Mouse (Mus musculus): Measurements from ENCODE around the gene Fgd5. TPM values are rescaled to one million over a fixed set of nuclear protein-coding genes. Genes with fewer than 3 reads are reported as not detected.
A peak's percentile ranks its signal among the peaks of the same experiment; 100 is the strongest.

The Fgd5 gene
- polyA plus RNA-seq, 1 experiment from 2014 or later: 6.9 TPM

- ATAC-seq (replicated peaks): no peak
Observed at GRCm38 (mm10) chr6:92012413-92012812, 33.7 kb downstream of the Fgd5 start.

GRCm38 (mm10) chr6:92013035-92013434, 34.4 kb downstream of the Fgd5 start:
- Histone ChIP-seq H3K4me2 (replicated peaks) (no peak overlapping the region), H3K27me3 (no peaks in the 10 kb centered on the region), H3K4me3 (no peak overlapping the region), H3K36me3 (no peaks in the 10 kb centered on the region), H3K9ac (replicated peaks) (no peak overlapping the region), H3K27ac (replicated peaks) (no peak overlapping the region), H3K9me3 (no peaks in the 10 kb centered on the region), H3K4me1 (peaks cover 12% of the 10 kb centered on the region)
- no peak for ATAC-seq (replicated peaks)
- WGBS: 93% methylated on average over 6 of the region's 6 CpGs

More at GRCm38 (mm10) chr6:92012413-92012812, 33.7 kb downstream of the Fgd5 start:
- WGBS: 90% methylated on average over 5 of the region's 5 CpGs
- H3K4me3 ChIP-seq: no peak overlapping the region
- H3K27ac ChIP-seq (replicated peaks): no peak overlapping the region
- H3K9ac ChIP-seq (replicated peaks): no peak overlapping the region
- no peak overlapping the region for H3K4me2 ChIP-seq (replicated peaks)
- H3K4me1 ChIP-seq: peaks cover 12% of the 10 kb centered on the region
- no peaks in the 10 kb centered on the region for H3K36me3 ChIP-seq
- no peaks in the 10 kb centered on the region for H3K27me3 ChIP-seq
- no peaks in the 10 kb centered on the region for H3K9me3 ChIP-seq

DNA sequence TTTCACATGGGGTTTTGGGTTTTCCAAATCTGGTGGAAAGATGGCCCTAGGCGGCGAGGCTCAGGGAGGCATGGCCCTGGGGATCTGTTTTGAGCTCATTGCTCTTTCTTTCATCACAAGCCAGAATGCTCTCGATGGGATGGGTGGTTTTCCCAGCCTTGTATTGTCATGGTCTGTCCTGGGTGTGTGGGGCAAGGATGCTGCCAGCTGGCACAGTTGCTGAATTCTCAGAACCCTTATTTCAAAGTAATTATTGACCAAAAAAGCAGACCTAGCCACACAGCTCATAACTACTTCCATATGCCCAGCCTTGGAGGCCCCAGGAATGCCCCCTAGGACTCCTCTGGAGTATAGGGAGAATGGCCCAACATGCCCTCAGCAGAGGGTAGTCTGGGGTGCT, 34.9 kb downstream of the Fgd5 start:
- H3K4me3 ChIP-seq: no peak overlapping the region
- no peak overlapping the region for H3K27ac ChIP-seq (replicated peaks)
- no peak overlapping the region for H3K4me2 ChIP-seq (replicated peaks)
- H3K9ac ChIP-seq (replicated peaks): no peak overlapping the region
- H3K4me1 ChIP-seq: peaks cover 12% of the 10 kb centered on the region
- no peaks in the 10 kb centered on the region for H3K36me3 ChIP-seq
- no peaks in the 10 kb centered on the region for H3K27me3 ChIP-seq
- no peak for ATAC-seq (replicated peaks)
- 61% methylated on average over 3 of the region's 3 CpGs for WGBS
- H3K9me3 ChIP-seq: no peaks in the 10 kb centered on the region

GRCm38 (mm10) chr6:92014936-92015335, 36.3 kb downstream of the Fgd5 start:
- no peak for ATAC-seq (replicated peaks)
- WGBS: 86% methylated on average over 7 of the region's 7 CpGs
- Histone ChIP-seq H3K36me3 (no peaks in the 10 kb centered on the region), H3K9me3 (no peaks in the 10 kb centered on the region), H3K9ac (replicated peaks) (no peak overlapping the region), H3K4me3 (no peak overlapping the region), H3K27me3 (no peaks in the 10 kb centered on the region), H3K27ac (replicated peaks) (no peak overlapping the region), H3K4me1 (peaks cover 12% of the 10 kb centered on the region), H3K4me2 (replicated peaks) (no peak overlapping the region)

DNA sequence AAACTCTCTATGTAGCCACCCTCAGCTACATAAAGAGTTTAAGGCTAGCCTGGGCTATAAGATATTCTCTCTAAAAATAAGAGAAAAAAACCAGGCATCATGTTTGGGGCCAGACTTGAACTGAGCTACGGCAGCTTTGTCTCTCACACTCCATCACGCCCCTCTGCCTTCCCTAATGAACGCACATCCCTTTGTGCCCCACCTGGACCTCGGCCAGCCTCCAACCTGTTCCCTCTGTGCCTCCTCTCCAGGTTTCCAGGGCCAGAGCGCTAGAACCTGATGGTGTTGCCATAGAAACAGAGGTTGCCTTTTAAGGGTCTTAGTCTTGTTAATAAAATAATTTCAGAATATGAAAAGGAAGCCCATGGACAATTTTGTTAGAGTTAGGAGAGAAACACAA, 37.2 kb downstream of the Fgd5 start:
- Histone ChIP-seq H3K27me3 (no peaks in the 10 kb centered on the region), H3K9me3 (no peaks in the 10 kb centered on the region), H3K27ac (replicated peaks) (no peak overlapping the region), H3K9ac (replicated peaks) (no peak overlapping the region), H3K4me3 (no peak overlapping the region), H3K36me3 (no peaks in the 10 kb centered on the region), H3K4me2 (replicated peaks) (no peak overlapping the region), H3K4me1 (peaks cover 12% of the 10 kb centered on the region)
- WGBS: 24% methylated on average over 5 of the region's 5 CpGs
- no peak for ATAC-seq (replicated peaks)

GRCm38 (mm10) chr6:92016738-92017137, 38.1 kb downstream of the Fgd5 start:
- H3K27ac ChIP-seq (replicated peaks): no peak overlapping the region
- no peaks in the 10 kb centered on the region for H3K36me3 ChIP-seq
- WGBS: 67% methylated on average over 6 of the region's 6 CpGs
- H3K4me1 ChIP-seq: peaks cover 12% of the 10 kb centered on the region
- no peak overlapping the region for H3K9ac ChIP-seq (replicated peaks)
- H3K4me3 ChIP-seq: no peak overlapping the region
- H3K27me3 ChIP-seq: no peaks in the 10 kb centered on the region
- no peaks in the 10 kb centered on the region for H3K9me3 ChIP-seq
- H3K4me2 ChIP-seq (replicated peaks): no peak overlapping the region
- 0 out of 2 replicates have a peak, but pooled peaks have one; percentile 41 for ATAC-seq (replicated peaks)

DNA sequence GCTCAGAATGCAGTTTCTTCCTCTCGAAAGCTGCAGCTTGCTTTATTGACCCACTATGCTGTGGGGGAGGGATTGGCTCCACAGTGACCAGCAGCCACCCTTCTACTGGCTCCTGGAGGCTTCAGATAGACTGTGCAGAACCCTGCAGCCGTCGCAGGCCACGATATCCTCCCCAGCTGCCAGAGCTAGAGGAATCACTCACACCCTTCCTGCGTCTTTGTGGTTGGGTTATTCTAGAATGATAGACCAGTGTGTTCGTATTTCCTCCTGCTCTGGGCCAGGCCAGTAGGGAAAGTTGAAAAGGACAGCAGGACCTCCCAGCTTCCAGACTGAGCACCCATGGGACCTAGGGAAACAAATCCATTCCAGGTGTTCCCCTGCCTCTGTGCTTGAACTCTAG, 39.7 kb downstream of the Fgd5 start:
- Histone ChIP-seq H3K4me3 (no peak overlapping the region), H3K9me3 (no peaks in the 10 kb centered on the region), H3K9ac (replicated peaks) (no peak overlapping the region), H3K36me3 (no peaks in the 10 kb centered on the region), H3K4me2 (replicated peaks) (no peak overlapping the region), H3K27me3 (no peaks in the 10 kb centered on the region), H3K4me1 (peaks cover 12% of the 10 kb centered on the region), H3K27ac (replicated peaks) (no peak overlapping the region)
- 87% methylated on average over 6 of the region's 6 CpGs for WGBS
- ATAC-seq (replicated peaks): no peak

DNA sequence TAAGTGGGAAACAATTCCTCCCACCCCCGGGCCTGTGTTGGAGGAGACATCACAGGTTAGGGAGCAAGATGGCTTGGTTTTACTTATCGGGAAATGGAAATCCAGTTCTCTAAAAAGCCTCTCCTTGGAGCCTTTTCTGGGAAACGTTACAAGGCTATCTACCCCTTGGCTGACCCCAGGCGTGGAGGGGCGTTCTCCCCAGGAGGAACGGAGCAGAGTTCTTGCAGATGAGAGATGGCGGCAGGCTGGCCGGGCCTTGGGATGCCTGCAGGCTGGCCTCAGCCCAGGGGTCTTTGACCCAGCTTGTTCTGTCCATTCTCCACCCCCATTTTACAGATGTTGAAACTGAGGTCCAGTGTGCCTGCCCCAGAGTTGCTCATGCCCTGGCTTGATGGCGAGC, 42.4 kb downstream of the Fgd5 start:
- Histone ChIP-seq H3K27me3 (no peaks in the 10 kb centered on the region), H3K4me2 (replicated peaks) (no peak overlapping the region), H3K36me3 (no peaks in the 10 kb centered on the region), H3K4me1 (peaks cover 9% of the 10 kb centered on the region), H3K27ac (replicated peaks) (no peak overlapping the region), H3K9me3 (no peaks in the 10 kb centered on the region), H3K9ac (replicated peaks) (no peak overlapping the region), H3K4me3 (no peak overlapping the region)
- no peak for ATAC-seq (replicated peaks)
- WGBS: 91% methylated on average over 9 of the region's 9 CpGs

DNA sequence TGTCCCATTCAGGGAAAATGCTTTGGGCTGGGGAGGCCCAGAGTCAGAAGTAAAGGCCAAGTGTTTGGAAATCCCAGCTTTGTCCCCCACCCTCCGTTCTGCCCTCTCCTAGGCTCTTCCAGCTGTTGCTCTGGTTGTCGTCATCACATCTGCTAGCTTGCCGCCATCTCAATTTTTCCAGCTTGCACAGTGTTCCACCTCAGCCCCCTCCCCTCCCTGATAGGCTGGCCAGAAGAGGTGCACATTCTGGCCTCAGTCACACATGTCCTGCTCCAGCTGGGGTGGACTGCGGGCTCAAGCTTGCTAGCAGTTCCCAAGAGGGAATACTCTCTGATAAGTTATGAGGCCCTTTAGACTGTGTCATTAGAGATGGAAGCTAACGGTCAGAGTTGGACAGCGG, 42.8 kb downstream of the Fgd5 start:
- Histone ChIP-seq H3K9me3 (no peaks in the 10 kb centered on the region), H3K4me2 (replicated peaks) (no peak overlapping the region), H3K4me3 (no peak overlapping the region), H3K27ac (replicated peaks) (no peak overlapping the region), H3K36me3 (no peaks in the 10 kb centered on the region), H3K4me1 (peaks cover 4% of the 10 kb centered on the region), H3K27me3 (no peaks in the 10 kb centered on the region), H3K9ac (replicated peaks) (no peak overlapping the region)
- ATAC-seq (replicated peaks): no peak
- 90% methylated on average over 6 of the region's 6 CpGs for WGBS

- H3K4me1 ChIP-seq: no peaks in the 10 kb centered on the region
- no peak overlapping the region for H3K9ac ChIP-seq (replicated peaks)
- H3K4me3 ChIP-seq: no peak overlapping the region
- H3K36me3 ChIP-seq: no peaks in the 10 kb centered on the region
- H3K4me2 ChIP-seq (replicated peaks): no peak overlapping the region
- WGBS: 50% methylated on average over 1 of the region's 1 CpGs
- H3K27ac ChIP-seq (replicated peaks): no peak overlapping the region
- no peaks in the 10 kb centered on the region for H3K27me3 ChIP-seq
- no peaks in the 10 kb centered on the region for H3K9me3 ChIP-seq
- no peak for ATAC-seq (replicated peaks)
Observed at GRCm38 (mm10) chr6:92025252-92025651, 46.6 kb downstream of the Fgd5 start.

DNA sequence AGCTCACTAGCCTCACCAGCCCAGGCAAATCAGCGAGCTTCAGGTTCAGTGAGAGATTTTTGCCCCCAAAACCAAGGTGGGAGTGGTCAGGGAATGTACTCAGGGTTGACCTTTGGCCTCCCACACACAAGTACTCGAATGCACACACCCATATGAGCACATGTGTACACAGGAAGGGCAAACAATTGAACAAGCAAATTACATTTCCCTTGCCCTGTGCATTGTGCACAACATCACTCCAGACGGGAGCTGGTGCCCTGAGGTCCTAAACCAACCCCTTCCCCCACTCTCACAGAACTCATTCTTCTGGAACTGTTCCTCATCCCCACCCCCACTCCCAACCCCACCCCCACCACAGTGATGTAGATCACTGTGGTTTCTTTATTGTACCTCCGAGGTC, 48.7 kb downstream of the Fgd5 start:
- WGBS: 85% methylated on average over 4 of the region's 4 CpGs
- Histone ChIP-seq H3K36me3 (no peaks in the 10 kb centered on the region), H3K9me3 (no peaks in the 10 kb centered on the region), H3K4me2 (replicated peaks) (no peak overlapping the region), H3K27ac (replicated peaks) (no peak overlapping the region), H3K4me3 (no peak overlapping the region), H3K27me3 (no peaks in the 10 kb centered on the region), H3K4me1 (no peaks in the 10 kb centered on the region), H3K9ac (replicated peaks) (no peak overlapping the region)
- ATAC-seq (replicated peaks): no peak

DNA sequence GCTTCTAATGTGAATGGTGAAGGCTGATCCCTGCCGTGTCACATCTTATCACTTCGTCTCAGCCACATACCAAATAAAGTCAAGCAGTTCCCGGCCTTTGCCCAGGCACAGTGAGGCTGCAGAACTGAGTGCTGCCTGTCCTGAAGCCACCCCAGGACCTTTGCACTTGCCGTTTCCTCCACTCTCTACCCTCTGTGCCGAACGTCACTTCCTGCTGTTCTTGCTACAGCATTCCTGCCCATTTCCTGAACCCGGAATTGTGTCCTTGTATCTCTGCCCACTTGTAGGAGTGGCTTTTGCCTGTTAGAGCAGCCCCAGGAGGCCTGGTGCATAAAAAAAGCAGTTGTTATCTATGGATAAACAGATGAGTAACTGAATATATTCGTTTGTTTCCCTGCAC, 52.0 kb downstream of the Fgd5 start:
- no peaks in the 10 kb centered on the region for H3K4me1 ChIP-seq
- 83% methylated on average over 8 of the region's 8 CpGs for WGBS
- no peak overlapping the region for H3K4me3 ChIP-seq
- H3K27ac ChIP-seq (replicated peaks): no peak overlapping the region
- H3K27me3 ChIP-seq: no peaks in the 10 kb centered on the region
- no peaks in the 10 kb centered on the region for H3K36me3 ChIP-seq
- no peaks in the 10 kb centered on the region for H3K9me3 ChIP-seq
- no peak for ATAC-seq (replicated peaks)
- no peak overlapping the region for H3K9ac ChIP-seq (replicated peaks)
- H3K4me2 ChIP-seq (replicated peaks): no peak overlapping the region

DNA sequence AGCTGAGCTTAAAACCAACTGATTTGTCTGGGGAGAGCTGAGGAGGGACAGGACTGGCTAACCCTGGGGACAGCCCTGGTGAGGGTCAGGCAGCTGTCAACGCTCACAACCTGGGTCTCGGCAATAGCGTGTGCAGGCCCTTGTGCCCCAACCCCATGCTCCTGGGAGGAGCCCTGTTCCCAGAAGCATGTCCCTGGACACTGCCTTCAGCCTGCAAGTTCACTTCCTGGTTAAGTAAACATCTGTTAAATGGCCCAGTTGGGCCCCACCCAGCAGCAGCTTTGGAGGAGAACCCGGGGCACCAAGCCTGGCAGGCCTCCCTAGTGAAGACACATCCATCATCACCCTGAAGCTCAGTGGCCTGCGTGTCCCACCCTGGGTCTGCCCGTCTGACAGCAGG, 56.0 kb downstream of the Fgd5 start:
- no peak overlapping the region for H3K4me2 ChIP-seq (replicated peaks)
- H3K36me3 ChIP-seq: no peaks in the 10 kb centered on the region
- no peaks in the 10 kb centered on the region for H3K9me3 ChIP-seq
- ATAC-seq (replicated peaks): no peak
- no peak overlapping the region for H3K27ac ChIP-seq (replicated peaks)
- H3K9ac ChIP-seq (replicated peaks): no peak overlapping the region
- WGBS: 90% methylated on average over 6 of the region's 6 CpGs
- no peak overlapping the region for H3K4me3 ChIP-seq
- no peaks in the 10 kb centered on the region for H3K4me1 ChIP-seq
- H3K27me3 ChIP-seq: no peaks in the 10 kb centered on the region

Measured in forebrain, embryonic 15.5 days (tissue).